Mouse (Mus musculus) neutrophil, adult 65 days (primary cell): Measurements from ENCODE around the gene Ugt1a8. TPM values are rescaled to one million over a fixed set of nuclear protein-coding genes. Genes with fewer than 3 reads are reported as not detected.

Experiments used
- total RNA-seq: library from RNA; stranded (reverse); gene quantifications from 2 replicates; pipeline ENCODE4 v1.2.4, GENCODE M21; 2023

The Ugt1a8 gene
- total RNA-seq = not detected in 2 replicates

GRCm38 (mm10) chr1:88087513-88087912 lies at the start of gene Ugt1a8:
Gene Ugt1a8, plus strand, starts transcription at chr1:88087813.

DNA sequence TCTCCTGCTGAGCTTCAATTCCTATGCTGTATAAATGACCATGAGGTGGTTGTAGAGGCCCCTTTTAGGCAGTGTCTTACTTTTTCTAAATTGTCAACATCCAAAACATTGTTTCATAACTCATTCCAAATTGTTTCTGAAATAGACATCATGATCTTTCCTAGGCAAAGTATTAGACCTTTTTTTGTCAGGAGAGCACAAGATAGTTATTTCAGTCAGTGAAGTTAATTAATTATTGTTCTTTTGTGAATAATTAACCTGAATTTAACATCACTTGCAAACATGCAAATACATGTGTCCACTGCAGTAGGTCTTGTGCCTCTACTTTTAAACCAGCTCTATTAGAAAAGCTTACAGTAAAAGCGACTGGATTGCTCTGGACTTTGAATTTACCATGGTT lies 32.5 kb upstream of the Ugt1a8 start, which contains the start of gene Ugt1a10:
Gene Ugt1a10 (plus strand): TSS at position 301 of the 400 bp plus-strand sequence.

GRCm38 (mm10) chr1:88070495-88070894 lies 17.1 kb upstream of the Ugt1a8 start, which contains the start of gene Ugt1a9:
Gene Ugt1a9, plus strand, starts transcription at chr1:88070800.

DNA sequence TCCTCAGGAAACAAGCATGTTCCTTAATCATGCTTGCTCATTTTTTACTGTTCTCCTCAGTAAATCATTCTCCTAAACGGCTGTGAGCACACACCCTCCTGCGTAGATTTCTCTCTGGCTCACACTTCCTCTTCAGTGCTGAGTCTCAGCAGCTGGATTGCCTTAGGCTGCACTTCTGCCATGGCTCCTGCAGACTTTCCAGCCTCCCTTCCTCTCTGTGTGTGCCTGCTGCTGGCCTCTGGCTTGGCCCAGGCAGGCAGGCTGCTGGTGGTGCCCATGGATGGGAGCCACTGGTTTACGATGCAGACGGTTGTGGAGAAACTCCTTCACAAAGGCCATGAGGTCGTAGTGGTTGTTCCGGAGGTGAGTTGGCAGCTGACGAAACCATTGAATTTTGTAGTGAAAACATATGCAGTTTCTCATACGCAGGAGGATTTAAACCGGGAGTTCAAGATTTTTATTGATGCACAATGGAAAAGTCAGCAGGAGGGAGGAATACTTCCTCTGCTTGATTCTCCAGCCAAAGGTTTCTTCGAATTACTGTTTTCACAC lies 7.4 kb downstream of the Ugt1a8 start, which contains the start of gene Ugt1a7c:
Gene Ugt1a7c (plus strand): TSS at position 122 of the 552 bp plus-strand sequence.

DNA sequence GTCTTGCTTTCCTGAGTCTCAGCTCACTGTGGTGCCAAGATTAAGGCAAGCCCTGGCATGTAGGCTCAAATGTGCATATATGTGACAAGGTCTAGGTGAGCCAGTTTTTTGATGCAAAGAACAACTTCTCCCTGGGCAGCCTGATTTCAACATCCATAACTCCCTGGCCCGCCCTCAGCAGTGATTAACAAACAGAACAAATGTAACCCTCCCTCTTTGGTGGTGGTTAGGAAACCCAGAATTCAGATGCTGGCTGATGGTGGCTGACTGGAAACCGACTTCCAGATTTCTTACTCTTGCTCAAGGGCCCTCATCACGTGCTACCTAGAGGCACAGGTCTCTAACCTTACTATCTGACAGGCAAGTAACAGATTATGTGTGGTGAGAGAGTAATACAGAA lies 15.4 kb downstream of the Ugt1a8 start, which contains the start of gene Ugt1a6b:
Gene Ugt1a6b (plus strand): TSS at position 234 of the 400 bp plus-strand sequence.

DNA sequence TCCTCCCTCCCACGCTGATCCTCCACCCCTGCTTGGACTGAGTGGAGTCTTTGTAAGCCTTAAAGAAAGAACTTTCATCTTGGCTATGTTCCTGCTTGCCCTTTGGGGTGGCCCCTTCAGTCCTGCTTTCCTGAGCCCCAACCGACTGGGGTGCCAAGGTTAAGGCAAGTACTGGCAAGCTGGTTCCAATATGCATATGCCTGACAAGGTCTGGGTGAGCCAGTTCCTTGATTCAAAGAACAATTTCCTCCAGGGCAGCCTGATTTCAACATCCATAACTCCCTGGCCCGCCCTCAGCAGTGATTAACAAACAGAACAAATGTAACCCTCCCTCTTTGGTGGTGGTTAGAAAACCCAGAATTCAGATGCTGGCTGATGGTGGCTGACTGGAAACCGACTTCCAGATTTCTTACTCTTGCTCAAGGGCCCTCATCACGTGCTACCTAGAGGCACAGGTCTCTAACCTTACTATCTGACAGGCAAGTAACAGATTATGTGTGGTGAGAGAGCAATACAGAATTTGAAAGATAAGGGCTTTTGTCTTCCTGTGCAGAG lies 46.9 kb downstream of the Ugt1a8 start, which contains the start of gene Ugt1a6a:
Gene Ugt1a6a (plus strand): TSS at position 353 of the 555 bp plus-strand sequence.

DNA sequence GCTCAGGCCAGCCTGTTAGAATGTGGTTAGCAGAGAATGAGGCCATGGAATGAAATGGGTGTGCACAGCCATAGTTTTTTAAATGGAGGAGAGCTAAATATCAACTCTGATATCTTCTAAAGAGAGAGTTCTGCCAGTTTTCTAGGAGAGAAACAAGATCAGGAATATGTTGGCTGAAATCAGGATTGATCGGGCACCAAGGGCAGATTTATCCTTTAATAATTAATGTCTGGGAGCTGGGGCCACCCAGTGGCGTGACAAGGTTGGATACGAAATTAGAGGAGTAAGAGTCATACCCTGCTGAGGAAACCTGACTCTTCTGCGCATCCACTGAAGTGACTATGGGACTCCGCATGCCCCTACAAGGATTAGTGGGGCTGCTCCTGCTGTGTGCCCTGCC lies 78.1 kb downstream of the Ugt1a8 start, which contains the start of gene Ugt1a5:
Gene Ugt1a5 (plus strand): TSS at position 302 of the 400 bp plus-strand sequence.

DNA sequence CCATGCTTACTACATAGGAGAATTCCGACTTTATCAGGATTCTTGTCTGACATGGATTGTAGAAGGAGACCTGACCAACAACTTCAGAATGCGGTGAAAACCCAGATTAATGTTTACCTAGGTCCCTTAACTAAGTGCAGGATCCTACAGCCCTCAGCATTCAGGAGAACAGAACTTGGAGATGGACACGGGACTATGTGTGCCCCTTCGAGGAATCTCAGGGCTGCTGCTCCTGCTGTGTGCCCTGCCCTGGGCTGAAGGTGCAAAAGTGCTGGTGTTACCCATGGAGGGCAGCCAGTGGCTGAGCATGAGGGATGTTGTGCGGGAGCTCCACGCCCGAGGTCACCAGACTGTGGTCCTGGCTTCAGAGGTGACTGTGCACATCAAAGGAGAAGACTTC lies 112.8 kb downstream of the Ugt1a8 start, which contains the start of gene Ugt1a2:
Gene Ugt1a2 (plus strand): TSS at position 146 of the 400 bp plus-strand sequence.

DNA sequence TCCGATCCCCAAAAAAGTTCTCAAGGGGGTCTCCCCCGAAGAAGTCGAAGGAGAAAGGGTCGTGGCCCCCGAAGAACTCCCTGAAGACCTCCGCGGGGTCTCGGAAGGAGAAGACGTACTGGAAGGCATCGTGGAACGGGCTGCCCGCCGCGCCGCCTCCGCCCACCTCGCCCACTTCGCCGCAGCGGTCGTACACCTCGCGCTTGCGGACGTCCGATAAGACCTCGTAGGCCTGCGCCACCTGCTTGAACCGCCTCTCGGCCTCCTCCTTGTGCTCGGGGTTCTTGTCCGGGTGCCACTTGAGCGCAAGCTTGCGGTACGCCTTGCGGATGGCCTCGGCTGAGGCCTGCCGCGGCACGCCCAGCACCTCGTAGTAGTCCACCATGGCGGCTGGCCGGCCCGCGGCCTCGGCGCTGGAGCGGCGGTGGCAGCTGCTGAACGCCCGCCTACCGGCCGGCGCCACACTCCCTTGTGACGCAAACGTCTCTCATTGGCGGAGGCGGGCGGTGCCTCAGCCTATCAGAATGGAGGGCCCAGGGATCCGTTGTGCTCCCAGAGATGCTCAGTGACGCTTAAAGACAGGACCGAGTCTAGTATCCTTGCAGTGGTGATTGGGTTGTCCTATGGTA lies 117.8 kb downstream of the Ugt1a8 start, which contains the start of gene Dnajb3:
Gene Dnajb3 (minus strand): TSS at position 489 of the 629 bp plus-strand sequence.

DNA sequence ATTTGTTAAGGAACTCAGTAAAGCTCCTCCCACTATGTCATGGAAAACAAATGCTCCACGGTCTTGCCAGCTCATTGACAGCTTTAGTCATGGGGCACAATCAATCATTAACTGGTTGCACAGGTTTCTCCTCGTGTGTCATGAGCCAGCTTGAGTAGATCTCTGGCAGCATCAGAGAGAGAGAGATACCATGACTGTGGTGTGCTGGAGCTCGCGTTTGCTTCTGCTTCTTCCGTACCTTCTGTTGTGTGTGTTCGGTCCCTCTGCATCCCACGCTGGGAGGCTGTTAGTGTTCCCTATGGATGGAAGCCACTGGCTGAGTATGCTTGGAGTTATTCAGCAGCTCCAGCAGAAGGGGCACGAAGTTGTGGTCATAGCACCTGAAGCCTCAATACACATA lies 124.2 kb downstream of the Ugt1a8 start, which contains the start of gene Ugt1a1:
Gene Ugt1a1 (plus strand): TSS at position 148 of the 400 bp plus-strand sequence.

DNA sequence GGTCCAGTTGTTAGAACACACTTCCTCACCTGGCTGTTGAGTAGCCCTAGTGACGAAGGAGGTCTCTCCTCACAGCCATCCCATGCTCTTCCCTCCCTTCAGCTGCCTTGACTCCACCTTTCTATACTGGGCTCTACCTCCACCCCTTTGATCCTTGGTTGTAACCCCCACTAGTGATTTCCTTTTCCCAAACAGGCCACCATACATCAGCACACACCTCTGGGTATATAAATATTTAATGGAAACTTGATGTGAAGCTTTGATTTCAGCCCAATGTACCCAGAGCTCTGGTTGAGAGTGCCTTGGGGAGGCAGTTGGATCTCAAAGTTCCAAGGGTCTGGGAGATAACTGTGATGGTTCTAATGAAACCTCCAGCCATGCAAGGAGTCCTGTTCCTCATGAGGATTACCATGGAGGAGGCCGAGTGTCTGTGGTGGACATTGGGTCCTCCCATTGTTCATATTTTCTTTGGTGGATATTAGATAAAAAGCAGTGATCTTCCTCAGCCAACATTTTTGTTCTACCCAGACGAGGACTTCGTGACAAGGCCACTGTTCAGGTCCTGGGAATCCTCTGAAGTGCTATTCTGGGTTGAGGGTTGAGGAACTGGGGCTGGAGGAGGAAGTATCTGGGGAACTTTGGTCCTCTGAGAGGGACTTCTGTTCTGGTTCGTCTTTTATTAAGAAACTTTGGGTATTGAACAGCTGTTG lies 139.2 kb downstream of the Ugt1a8 start, which contains the start of gene Mroh2a:
Gene Mroh2a (plus strand): TSS at position 317 of the 710 bp plus-strand sequence.

Other genes starting within 250 kb of the Ugt1a8 start
- gene Dgkd, start 234.5 kb upstream of the Ugt1a8 start, total RNA-seq = 147 and 203 TPM in 2 replicates
- gene Usp40, start 79.3 kb upstream of the Ugt1a8 start, total RNA-seq = 3.2 and 3.9 TPM in 2 replicates
- gene Ugt1a10, start 32.4 kb upstream of the Ugt1a8 start, total RNA-seq = not detected in 2 replicates
- gene Ugt1a9, start 17.0 kb upstream of the Ugt1a8 start, total RNA-seq = not detected in 2 replicates
- gene Ugt1a7c, start 7.2 kb downstream of the Ugt1a8 start, total RNA-seq = 99.6 and 115 TPM in 2 replicates
- 35.0 and 48.8 TPM in 2 replicates for gene Ugt1a6b, start 15.4 kb downstream of the Ugt1a8 start, total RNA-seq
- gene Ugt1a6a, start 47.0 kb downstream of the Ugt1a8 start, total RNA-seq = 30.4 and 41.7 TPM in 2 replicates
- 11.7 and 27.4 TPM in 2 replicates for gene Ugt1a5, start 78.2 kb downstream of the Ugt1a8 start, total RNA-seq
- 7.4 and 19.5 TPM in 2 replicates for gene Ugt1a2, start 112.8 kb downstream of the Ugt1a8 start, total RNA-seq
- not detected in 2 replicates for gene Dnajb3, start 118.0 kb downstream of the Ugt1a8 start, total RNA-seq
- gene Ugt1a1, start 124.1 kb downstream of the Ugt1a8 start, total RNA-seq = 9.2 and 16.8 TPM in 2 replicates
- 1.9 and 3.9 TPM in 2 replicates for gene Mroh2a, start 139.2 kb downstream of the Ugt1a8 start, total RNA-seq
- gene Hjurp, start 189.8 kb downstream of the Ugt1a8 start, total RNA-seq = 194 and 233 TPM in 2 replicates
- not detected in 2 replicates for gene Trpm8, start 189.8 kb downstream of the Ugt1a8 start, total RNA-seq